Mouse (Mus musculus) heart, postnatal 0 days (tissue): Measurements from ENCODE around the gene Pirt.

ENCODE experiments used
- CTCF ChIP-seq: IDR thresholded peaks from 2 replicates; pipeline ENCODE4 v1.5.1; 2016; ENCODE audit warnings: antibody characterized with exemption, control low read depth, low read depth
- EP300 ChIP-seq: IDR thresholded peaks from 2 replicates; pipeline ENCODE4 v1.6.1; 2016; ENCODE audit warnings: antibody characterized with exemption, low read depth

DNA sequence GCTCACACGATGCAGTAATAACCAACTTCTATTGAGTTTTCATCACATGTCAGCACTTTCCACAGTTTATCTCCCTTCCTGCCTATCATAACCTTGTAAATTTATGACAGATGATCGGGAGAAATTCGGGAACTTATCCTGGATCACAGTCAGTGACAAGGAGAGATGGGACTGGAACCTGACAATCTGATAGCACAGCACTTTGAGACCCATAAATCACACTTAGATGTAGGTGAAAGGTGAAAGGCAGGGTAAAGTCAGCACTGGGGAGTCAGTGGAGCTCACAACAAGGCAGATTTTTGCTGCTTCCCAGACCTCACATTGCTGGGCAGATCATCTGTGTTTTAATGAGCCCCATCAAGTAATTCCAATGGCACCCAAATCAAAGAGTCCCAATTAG is 61.7 kb downstream of the Pirt start:
- no peak for TF ChIP-seq CTCF
- no peak for TF ChIP-seq EP300
